Mouse (Mus musculus) C2C12 (cell line): ENCODE data around the gene Mgam.
"Not testable (repeated sequence)": the region's sequence is repeated elsewhere in the genome, so short reads cannot be mapped to it uniquely, and the experiment has no call there.

Source experiments
- CTCF ChIP-seq: IDR thresholded peaks from one replicate; pipeline ENCODE4 v1.5.1; 2011; ENCODE audit not compliant: control insufficient read depth, insufficient read depth, insufficient read length
- FOSL1 ChIP-seq: IDR thresholded peaks from one replicate; pipeline ENCODE4 v1.8.0; 2011; ENCODE audit warnings: mild to moderate bottlenecking, low read length; ENCODE audit not compliant: poor library complexity, insufficient read depth, severe bottlenecking

- TF ChIP-seq CTCF, FOSL1: not testable (repeated sequence)
These were observed 63.4 kb downstream of the Mgam start for GRCm38 (mm10) chr6:40692007-40692406.
